Mouse (Mus musculus) MEL (cell line): ENCODE results near the gene Pga5. TPM values are rescaled to one million over a fixed set of nuclear protein-coding genes. Genes with fewer than 3 reads are reported as not detected.

Source experiments
- DNase-seq: peaks from one replicate; pipeline ENCODE4 v3.0.0; 2011; ENCODE audit warnings: low read depth, low spot score
- H3K27ac ChIP-seq: 2 replicates; pipeline ENCODE4 v1.5.1; 2012; ENCODE audit warnings: low read depth, mild to moderate bottlenecking, control low read depth, low read length, moderate library complexity; ENCODE audit not compliant: control insufficient read depth
- H3K27me3 ChIP-seq, 2 experiments: fragments of 150-350 bp in 1 of 2; sonication (generic) in 1 of 2; 2 replicates each; pipeline ENCODE4 v1.6.1; 2012; ENCODE audit warnings: low read length in 2 of 2, mild to moderate bottlenecking in 2 of 2, improper control_type of control experiment in 1 of 2, moderate library complexity in 1 of 2; ENCODE audit not compliant: insufficient read depth in 2 of 2, control insufficient read depth in 1 of 2
- H3K36me3 ChIP-seq, 2 experiments: 2 replicates each; pipeline ENCODE4 v1.6.1; 2012 to 2014; ENCODE audit warnings: low read length in 2 of 2, improper control_type of control experiment in 1 of 2, inconsistent platforms in 1 of 2, mild to moderate bottlenecking in 1 of 2; ENCODE audit not compliant: insufficient read depth in 2 of 2, control insufficient read depth in 1 of 2
- H3K4me1 ChIP-seq, 2 experiments: fragments of 150-350 bp in 1 of 2; sonication (generic) in 1 of 2; 2 replicates each; pipeline ENCODE4 v1.6.1; 2012; ENCODE audit warnings: low read length in 2 of 2, improper control_type of control experiment in 1 of 2, mild to moderate bottlenecking in 1 of 2; ENCODE audit not compliant: insufficient read depth in 2 of 2, control insufficient read depth in 1 of 2
- H3K4me3 ChIP-seq, 2 experiments: fragments of 150-350 bp in 1 of 2; sonication (generic) in 1 of 2; 2 replicates each; pipeline ENCODE4 v1.5.1; 2012; ENCODE audit warnings: low read depth in 2 of 2, low read length in 2 of 2, mild to moderate bottlenecking in 2 of 2, moderate library complexity in 2 of 2, control low read depth in 1 of 2, improper control_type of control experiment in 1 of 2; ENCODE audit not compliant: control insufficient read depth in 1 of 2, insufficient read depth in 1 of 2
- H3K79me2 ChIP-seq: 2 replicates; pipeline ENCODE4 v1.6.1; 2012; ENCODE audit warnings: mild to moderate bottlenecking, low read length, moderate library complexity; ENCODE audit not compliant: control insufficient read depth, poor library complexity, insufficient read depth
- H3K9ac ChIP-seq: 2 replicates; pipeline ENCODE4 v1.6.1; 2012; ENCODE audit warnings: low read depth, mild to moderate bottlenecking, control low read depth, low read length, moderate library complexity; ENCODE audit not compliant: control insufficient read depth, poor library complexity, severe bottlenecking
- H3K9me3 ChIP-seq: fragments of 150-350 bp; sonication (generic); replicated peaks from 2 replicates; pipeline ENCODE4 v1.6.1; 2012; ENCODE audit warnings: mild to moderate bottlenecking, low read length, improper control_type of control experiment, moderate library complexity; ENCODE audit not compliant: insufficient read depth
- BHLHE40 ChIP-seq: IDR thresholded peaks from 2 replicates; pipeline ENCODE4 v1.6.1; 2012; ENCODE audit warnings: low read depth, mild to moderate bottlenecking, inconsistent platforms, low read length, improper control_type of control experiment, borderline replicate concordance
- CHD2 ChIP-seq: IDR thresholded peaks from 2 replicates; pipeline ENCODE4 v1.6.1; 2011; ENCODE audit warnings: low read length, improper control_type of control experiment
- E2F4 ChIP-seq: IDR thresholded peaks from 2 replicates; pipeline ENCODE4 v1.6.1; 2011; ENCODE audit warnings: low read depth, low read length, improper control_type of control experiment, borderline replicate concordance
- ELF1 ChIP-seq: IDR thresholded peaks from 2 replicates; pipeline ENCODE4 v1.6.1; 2014; ENCODE audit warnings: low read depth, mild to moderate bottlenecking, inconsistent platforms, low read length, improper control_type of control experiment, moderate library complexity
- EP300 ChIP-seq, 2 experiments: IDR thresholded peaks; 2 replicates each; pipeline ENCODE4 v1.6.1; 2011; ENCODE audit warnings: improper control_type of control experiment in 2 of 2, low read length in 2 of 2, low read depth in 1 of 2, mild to moderate bottlenecking in 1 of 2
- GABPA ChIP-seq: IDR thresholded peaks from 2 replicates; pipeline ENCODE4 v1.6.1; 2012; ENCODE audit warnings: low read depth, mild to moderate bottlenecking, inconsistent platforms, low read length, improper control_type of control experiment, moderate library complexity
- GATA1 ChIP-seq: IDR thresholded peaks from 2 replicates; pipeline ENCODE4 v1.6.1; 2011; ENCODE audit warnings: low read depth, low read length, improper control_type of control experiment
- HCFC1 ChIP-seq: IDR thresholded peaks from 2 replicates; pipeline ENCODE4 v1.6.1; 2012; ENCODE audit warnings: low read depth, mild to moderate bottlenecking, inconsistent platforms, low read length, improper control_type of control experiment, moderate library complexity
- JUND ChIP-seq: IDR thresholded peaks from 2 replicates; pipeline ENCODE4 v1.6.1; 2011; ENCODE audit warnings: low read depth, mild to moderate bottlenecking, improper control_type of control experiment, low read length
- KAT2A ChIP-seq: conservative IDR thresholded peaks from 2 replicates; pipeline ENCODE4 v1.6.1; 2012; ENCODE audit warnings: low read depth, low read length, improper control_type of control experiment, inconsistent platforms
- MAFK ChIP-seq: IDR thresholded peaks from 2 replicates; pipeline ENCODE4 v1.6.1; 2011; ENCODE audit warnings: low read depth, mild to moderate bottlenecking, low read length, improper control_type of control experiment, borderline replicate concordance
- MAX ChIP-seq: IDR thresholded peaks from 2 replicates; pipeline ENCODE4 v1.6.1; 2011; ENCODE audit warnings: low read length, improper control_type of control experiment
- MXI1 ChIP-seq: IDR thresholded peaks from 2 replicates; pipeline ENCODE4 v1.6.1; 2011; ENCODE audit warnings: mild to moderate bottlenecking, low read depth, low read length, improper control_type of control experiment
- MYC ChIP-seq: IDR thresholded peaks from 2 replicates; pipeline ENCODE4 v1.6.1; 2011; ENCODE audit warnings: low read depth, mild to moderate bottlenecking, low read length, improper control_type of control experiment, moderate library complexity
- NRF1 ChIP-seq: IDR thresholded peaks from 2 replicates; pipeline ENCODE4 v1.6.1; 2014; ENCODE audit warnings: low read depth, mild to moderate bottlenecking, inconsistent platforms, low read length, improper control_type of control experiment, moderate library complexity; ENCODE audit not compliant: poor library complexity, insufficient read depth, severe bottlenecking
- POLR2A ChIP-seq, 2 experiments: IDR thresholded peaks; 2 replicates each; pipeline ENCODE4 v1.6.1; 2011 to 2012; ENCODE audit warnings: low read length in 2 of 2, mild to moderate bottlenecking in 2 of 2, control low read depth in 1 of 2, improper control_type of control experiment in 1 of 2, low read depth in 1 of 2, moderate library complexity in 1 of 2; ENCODE audit not compliant: control insufficient read depth in 1 of 2, insufficient read depth in 1 of 2, poor library complexity in 1 of 2
- POLR2AphosphoS5 ChIP-seq: IDR thresholded peaks from 2 replicates; pipeline ENCODE4 v1.6.1; 2012; ENCODE audit warnings: low read depth, borderline replicate concordance, mild to moderate bottlenecking, inconsistent platforms, low read length, moderate library complexity, mixed read lengths
- RAD21 ChIP-seq: IDR thresholded peaks from 2 replicates; pipeline ENCODE4 v1.6.1; 2011; ENCODE audit warnings: mild to moderate bottlenecking, low read depth, low read length, improper control_type of control experiment
- RCOR1 ChIP-seq: IDR thresholded peaks from 2 replicates; pipeline ENCODE4 v1.6.1; 2012; ENCODE audit warnings: low read depth, mild to moderate bottlenecking, inconsistent platforms, low read length, improper control_type of control experiment
- SIN3A ChIP-seq: IDR thresholded peaks from 2 replicates; pipeline ENCODE4 v1.6.1; 2012; ENCODE audit warnings: low read length, improper control_type of control experiment, inconsistent platforms
- SMC3 ChIP-seq: IDR thresholded peaks from 2 replicates; pipeline ENCODE4 v1.6.1; 2011; ENCODE audit warnings: low read depth, low read length, improper control_type of control experiment
- TAL1 ChIP-seq: IDR thresholded peaks from 2 replicates; pipeline ENCODE4 v1.6.1; 2012; ENCODE audit warnings: mild to moderate bottlenecking, inconsistent platforms, low read length, moderate library complexity, mixed read lengths
- TBP ChIP-seq: IDR thresholded peaks from 2 replicates; pipeline ENCODE4 v1.8.0; 2011; ENCODE audit warnings: low read depth, low read length, improper control_type of control experiment
- TCF12 ChIP-seq: IDR thresholded peaks from 2 replicates; pipeline ENCODE4 v1.6.1; 2014; ENCODE audit warnings: low read depth, mild to moderate bottlenecking, inconsistent platforms, low read length, improper control_type of control experiment, moderate library complexity
- UBTF ChIP-seq: IDR thresholded peaks from 2 replicates; pipeline ENCODE4 v1.6.1; 2012; ENCODE audit warnings: low read depth, mild to moderate bottlenecking, inconsistent platforms, low read length, improper control_type of control experiment, moderate library complexity, borderline replicate concordance; ENCODE audit not compliant: insufficient read depth
- USF1 ChIP-seq: IDR thresholded peaks from 2 replicates; pipeline ENCODE4 v1.6.1; 2014; ENCODE audit warnings: low read depth, mild to moderate bottlenecking, inconsistent platforms, low read length, improper control_type of control experiment, moderate library complexity
- USF2 ChIP-seq, 2 experiments: IDR thresholded peaks; 2 replicates each; pipeline ENCODE4 v1.6.1; 2011 to 2012; ENCODE audit warnings: improper control_type of control experiment in 2 of 2, low read length in 2 of 2, borderline replicate concordance in 1 of 2, inconsistent platforms in 1 of 2, low read depth in 1 of 2, mild to moderate bottlenecking in 1 of 2; ENCODE audit not compliant: insufficient read depth in 1 of 2
- ZKSCAN1 ChIP-seq: IDR thresholded peaks from 2 replicates; pipeline ENCODE4 v1.6.1; 2012; ENCODE audit warnings: low read depth, mild to moderate bottlenecking, inconsistent platforms, low read length, improper control_type of control experiment, moderate library complexity
- ZMIZ1 ChIP-seq: IDR thresholded peaks from 2 replicates; pipeline ENCODE4 v1.6.1; 2012; ENCODE audit warnings: low read depth, mild to moderate bottlenecking, inconsistent platforms, low read length, improper control_type of control experiment, moderate library complexity
- ZNF384 ChIP-seq: IDR thresholded peaks from 2 replicates; pipeline ENCODE4 v1.6.1; 2012; ENCODE audit warnings: low read depth, mild to moderate bottlenecking, inconsistent platforms, low read length, improper control_type of control experiment
- polyA plus RNA-seq, 2 experiments: library from polyadenylated mRNA; stranded (reverse) in 1 of 2; unstranded in 1 of 2; fragments of >175 nt in 1 of 2; fragments of >200 nt in 1 of 2; gene quantifications; 2 replicates each; pipeline versions ENCODE4 v1.2.1 to v1.2.4; 2012; ENCODE audit warnings: low replicate concordance in 2 of 2, low read depth in 1 of 2; ENCODE audit not compliant: insufficient read length in 2 of 2, insufficient read depth in 1 of 2, missing spikeins in 1 of 2
- total RNA-seq: library from RNA; depleted of rRNA; stranded (reverse); fragments of 300-350 nt; gene quantifications from 2 replicates; pipeline ENCODE4 v1.2.3, GENCODE M21; 2012

The Pga5 gene
- total and polyA plus RNA-seq, 3 experiments: not detected

- Histone ChIP-seq H3K9me3 (no peaks in the 10 kb centered on the region), H3K4me3 (no peak overlapping the region), H3K27me3 (no peaks in the 10 kb centered on the region), H3K79me2 (no peaks in the 10 kb centered on the region; the same call in none of the 2 replicates), H3K9ac (no peak overlapping the region), H3K4me1 (no peaks in the 10 kb centered on the region), H3K36me3 (no peaks in the 10 kb centered on the region; a peak in 1 of 4 replicates), H3K27ac (no peak overlapping the region)
- TF ChIP-seq RAD21 (no peak), MXI1 (no peak), JUND (no peak), EP300 (IDR thresholded peaks at IDR 0.05; ENCODE audit: low read depth in 1 of 2, low read length in 2 of 2) (no peak), SMC3 (no peak), MAX (no peak), BHLHE40 (no peak), SIN3A (no peak), ELF1 (no peak), KAT2A (no peak), TCF12 (no peak), POLR2A (IDR thresholded peaks at IDR 0.05; ENCODE audit: control insufficient read depth in 1 of 2, insufficient read depth in 1 of 2, low read depth in 1 of 2, low read length in 2 of 2, poor library complexity in 1 of 2) (no peak), GATA1 (no peak), RCOR1 (no peak), USF2 (IDR thresholded peaks at IDR 0.05; ENCODE audit: borderline replicate concordance in 1 of 2, insufficient read depth in 1 of 2, low read depth in 1 of 2, low read length in 2 of 2) (no peak), MYC (no peak), HCFC1 (no peak), TBP (no peak)
- no peak for DNase-seq
These were observed 20.5 kb upstream of the Pga5 start for GRCm38 (mm10) chr19:10698131-10698991.

DNA sequence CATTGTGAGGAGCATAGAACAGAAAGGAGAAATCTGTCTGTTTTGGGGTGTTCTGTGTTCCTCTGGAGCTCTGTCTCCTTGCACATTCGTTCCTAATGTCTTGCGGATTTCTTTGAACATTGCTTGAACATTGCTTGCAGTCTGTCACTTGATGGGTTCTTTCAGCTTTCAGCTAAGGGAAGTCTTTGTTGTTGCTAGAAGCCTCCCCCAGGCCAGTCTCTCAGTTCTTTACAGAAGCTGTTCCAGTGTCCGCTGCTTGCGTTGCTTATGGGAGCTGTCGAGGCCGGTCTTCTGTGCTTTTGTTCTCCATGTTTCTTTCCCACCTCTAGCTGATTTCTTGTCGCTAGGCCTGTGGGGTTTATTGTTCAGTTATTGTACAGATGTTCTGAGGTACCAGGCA, 17.9 kb upstream of the Pga5 start:
- H3K36me3 ChIP-seq: peaks cover 0 to 7% of the 10 kb centered on the region in 2 experiments; a peak in 2 of 4 replicates
- no peak overlapping the region for H3K9ac ChIP-seq
- H3K9me3 ChIP-seq: no peaks in the 10 kb centered on the region
- peaks cover 2 to 15% of the 10 kb centered on the region in 2 experiments; a peak in 3 of 4 replicates for H3K4me1 ChIP-seq
- H3K27me3 ChIP-seq: no peaks in the 10 kb centered on the region
- no peak for DNase-seq
- no peak overlapping the region for H3K4me3 ChIP-seq
- no peak overlapping the region for H3K27ac ChIP-seq
- peaks cover 4% of the 10 kb centered on the region for H3K79me2 ChIP-seq
- TF ChIP-seq ZMIZ1 (no peak), HCFC1 (no peak), MYC (no peak), ZKSCAN1 (no peak), MXI1 (no peak), GABPA (no peak), CHD2 (no peak), USF1 (no peak), POLR2A (IDR thresholded peaks at IDR 0.05; ENCODE audit: control insufficient read depth in 1 of 2, insufficient read depth in 1 of 2, low read depth in 1 of 2, low read length in 2 of 2, poor library complexity in 1 of 2) (no peak), UBTF (no peak), POLR2AphosphoS5 (no peak), USF2 (IDR thresholded peaks at IDR 0.05; ENCODE audit: borderline replicate concordance in 1 of 2, insufficient read depth in 1 of 2, low read depth in 1 of 2, low read length in 2 of 2) (no peak), TAL1 (no peak), MAFK (no peak), JUND (no peak), E2F4 (no peak), ZNF384 (no peak), MAX (no peak), NRF1 (no peak)
